Mouse (Mus musculus): ENCODE measurements at regions not wholly inside any gene's neighbourhood (a gene's known extent, or its start where the extent isn't known, plus 50 kb on each side); places are given as distances from the start of the nearest gene placed in this dataset.
"Not testable (repeated sequence)": the region's sequence is repeated elsewhere in the genome, so short reads cannot be mapped to it uniquely, and the experiment has no call there.

- in situ Hi-C loops (cut with MboI) = not testable (repeated sequence)
Measured at GRCm38 (mm10) chr14:53134783-53135182, 639.2 kb upstream of the Olfr1507 start.

GRCm38 (mm10) chr14:53132390-53132789 is 636.8 kb upstream of the Olfr1507 start:
- in situ Hi-C loops (cut with MboI) = not testable (repeated sequence)

- in situ Hi-C loops (cut with MboI) = not testable (repeated sequence)
Measured at GRCm38 (mm10) chr14:53121704-53122103, 626.2 kb upstream of the Olfr1507 start.

GRCm38 (mm10) chr14:53109732-53110131 is 614.2 kb upstream of the Olfr1507 start:
- in situ Hi-C loops (cut with MboI) = not testable (repeated sequence)

GRCm38 (mm10) chr14:53101362-53101761 is 605.8 kb upstream of the Olfr1507 start:
- in situ Hi-C loops (cut with MboI) = not testable (repeated sequence)

DNA sequence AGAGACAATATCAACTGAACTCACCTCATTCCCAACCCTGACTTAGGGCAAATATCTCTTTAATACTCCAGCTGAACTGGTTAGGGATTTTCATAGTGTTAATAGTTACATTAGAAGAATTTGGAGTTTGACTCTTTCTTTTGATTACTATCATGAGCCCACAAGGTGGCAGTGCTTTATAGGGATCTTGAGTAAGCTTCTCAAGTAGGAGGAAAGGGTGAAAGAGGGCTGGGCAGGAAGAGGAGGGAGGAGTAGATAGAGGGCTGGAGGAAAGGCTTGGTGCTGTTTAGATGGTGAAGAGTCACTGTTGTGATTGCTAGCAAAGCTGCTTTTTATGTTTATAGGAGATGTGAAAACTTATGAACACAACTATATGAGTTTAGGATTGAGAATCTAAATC is 595.4 kb upstream of the Olfr1507 start:
- in situ Hi-C loops (cut with MboI) = not testable (repeated sequence)

DNA sequence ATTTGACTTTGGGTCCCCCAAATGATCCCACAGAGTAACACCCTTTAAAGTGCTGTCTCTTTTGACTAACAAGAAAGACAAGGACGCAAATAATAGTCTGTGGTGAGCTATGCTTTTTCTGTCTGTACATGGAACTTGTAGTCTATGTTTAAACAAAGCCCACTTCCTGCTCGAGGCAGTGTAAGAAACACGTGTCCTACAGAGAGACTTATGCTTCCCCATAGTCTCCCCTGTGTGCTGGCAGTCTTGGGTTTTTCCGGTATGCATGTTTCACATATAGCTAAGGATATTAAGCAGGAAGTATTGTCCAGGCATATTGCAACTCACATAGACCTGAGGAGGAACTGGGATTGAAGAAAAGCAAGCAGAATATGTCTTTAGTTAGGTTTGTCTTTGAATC is 586.3 kb upstream of the Olfr1507 start:
- in situ Hi-C loops (cut with MboI) = not testable (repeated sequence)

GRCm38 (mm10) chr14:53081024-53081711 is 585.6 kb upstream of the Olfr1507 start:
- in situ Hi-C loops (cut with MboI) = not testable (repeated sequence)

- in situ Hi-C loops (cut with MboI) = not testable (repeated sequence)
Measured at GRCm38 (mm10) chr14:53080556-53080955, 585.0 kb upstream of the Olfr1507 start.

GRCm38 (mm10) chr14:53075937-53076336 is 580.4 kb upstream of the Olfr1507 start:
- in situ Hi-C loops (cut with MboI) = not testable (repeated sequence)

DNA sequence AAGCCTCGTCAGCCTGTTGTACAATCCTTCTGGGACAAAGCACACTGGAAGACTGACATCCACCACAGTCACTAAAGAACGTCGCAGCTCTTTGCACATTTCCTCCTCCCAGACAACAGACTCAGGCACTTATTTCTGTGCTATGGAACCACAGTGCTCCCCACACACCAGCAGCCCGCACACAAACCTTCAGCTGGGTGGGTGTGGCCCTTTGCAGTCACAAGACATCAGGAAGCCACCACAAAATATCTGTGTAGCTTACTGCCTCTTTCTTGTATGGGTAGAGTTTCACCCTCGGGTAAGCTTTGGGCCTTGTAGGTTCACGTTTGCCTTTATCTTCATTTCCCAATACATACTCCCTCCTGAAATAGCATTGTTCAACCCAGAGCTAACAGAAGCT is 577.6 kb upstream of the Olfr1507 start:
- in situ Hi-C loops (cut with MboI) = not testable (repeated sequence)

DNA sequence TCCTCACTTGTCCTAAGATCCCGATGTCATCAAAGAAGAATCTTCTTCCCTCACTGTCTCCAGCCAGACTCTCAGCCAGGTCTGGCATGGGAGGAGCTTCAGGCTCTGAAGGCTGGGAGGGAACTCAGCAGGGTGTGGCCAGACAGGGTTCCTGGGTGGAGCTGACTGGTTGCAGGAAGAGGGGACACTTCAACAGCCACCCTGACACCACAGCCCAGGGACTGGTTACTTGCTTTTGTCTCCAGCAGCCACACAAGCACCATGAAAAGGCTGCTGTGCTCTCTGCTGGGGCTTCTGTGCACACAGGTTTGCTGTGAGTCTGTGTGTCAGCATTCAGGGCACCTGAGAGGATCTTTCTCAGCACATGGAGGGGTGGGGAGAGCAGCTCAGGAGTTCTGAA is 577.0 kb upstream of the Olfr1507 start:
- in situ Hi-C loops (cut with MboI) = not testable (repeated sequence)

DNA sequence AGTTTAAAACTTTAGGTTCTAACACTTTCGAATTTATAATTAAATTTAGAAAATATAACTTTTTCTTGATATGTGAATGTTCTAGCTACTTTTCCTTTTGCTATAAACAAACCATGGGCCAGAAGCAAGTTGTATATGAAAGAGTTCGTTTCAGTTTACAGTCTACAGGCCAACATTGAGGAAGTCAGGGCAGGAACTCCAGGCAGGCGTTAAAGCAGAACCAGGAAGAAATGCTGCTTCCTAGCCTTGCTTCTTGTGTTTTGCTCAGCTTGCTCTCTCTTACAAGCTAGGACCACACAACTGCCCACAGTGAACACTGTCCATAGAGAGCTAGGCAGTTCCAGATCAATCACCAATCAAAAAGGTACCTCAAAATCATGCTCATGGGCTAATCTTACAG is 558.9 kb upstream of the Olfr1507 start:
- in situ Hi-C loops (cut with MboI) = not testable (repeated sequence)

GRCm38 (mm10) chr14:53053465-53054123 is 558.0 kb upstream of the Olfr1507 start:
- in situ Hi-C loops (cut with MboI) = not testable (repeated sequence)

GRCm38 (mm10) chr14:53047683-53048082 is 552.1 kb upstream of the Olfr1507 start:
- in situ Hi-C loops (cut with MboI) = not testable (repeated sequence)

- in situ Hi-C loops (cut with MboI) = not testable (repeated sequence)
Measured at GRCm38 (mm10) chr14:53046975-53047374, 551.4 kb upstream of the Olfr1507 start.

- in situ Hi-C loops (cut with MboI) = not testable (repeated sequence)
Measured at GRCm38 (mm10) chr14:53045331-53045730, 549.8 kb upstream of the Olfr1507 start.

DNA sequence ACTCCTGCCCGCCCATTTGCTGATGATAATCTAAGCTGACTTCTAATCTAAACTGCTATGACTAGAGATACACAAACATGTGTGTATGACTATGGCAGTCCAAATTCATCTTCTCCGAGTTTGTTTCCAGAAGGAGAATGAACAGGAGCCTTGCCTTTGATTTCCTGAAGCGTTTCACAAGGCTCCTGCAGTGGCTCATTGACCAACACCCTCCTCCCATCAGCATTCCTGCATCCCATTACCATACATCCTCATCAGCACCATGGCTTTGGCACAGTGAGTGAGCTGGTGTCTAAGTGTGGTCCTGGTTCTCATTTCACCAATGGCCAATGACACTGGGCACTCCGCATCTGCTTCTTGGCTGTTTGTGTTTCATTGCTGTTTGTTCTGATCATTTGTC is 548.6 kb upstream of the Olfr1507 start:
- in situ Hi-C loops (cut with MboI) = not testable (repeated sequence)

GRCm38 (mm10) chr14:53042016-53042415 is 546.5 kb upstream of the Olfr1507 start:
- in situ Hi-C loops (cut with MboI) = not testable (repeated sequence)

DNA sequence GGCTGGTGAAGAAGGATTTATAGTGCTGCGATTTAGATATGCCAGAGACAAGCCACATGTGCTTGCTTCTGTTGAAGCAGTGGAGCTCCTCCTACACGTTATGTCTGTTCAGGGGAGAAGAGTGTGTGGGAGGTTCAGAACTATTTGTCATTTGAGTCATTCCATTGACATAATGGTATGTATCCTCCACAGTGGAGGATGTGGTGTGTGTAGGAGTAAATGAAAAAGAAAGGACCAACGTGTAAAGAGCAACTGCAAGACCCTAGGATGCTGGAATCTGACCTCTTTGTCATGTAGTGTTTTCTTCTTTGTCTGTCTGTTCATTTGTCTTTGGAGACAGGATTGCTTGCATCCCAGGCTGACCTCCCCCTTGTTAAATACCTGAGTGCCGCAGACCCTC is 543.9 kb upstream of the Olfr1507 start:
- in situ Hi-C loops (cut with MboI) = not testable (repeated sequence)

DNA sequence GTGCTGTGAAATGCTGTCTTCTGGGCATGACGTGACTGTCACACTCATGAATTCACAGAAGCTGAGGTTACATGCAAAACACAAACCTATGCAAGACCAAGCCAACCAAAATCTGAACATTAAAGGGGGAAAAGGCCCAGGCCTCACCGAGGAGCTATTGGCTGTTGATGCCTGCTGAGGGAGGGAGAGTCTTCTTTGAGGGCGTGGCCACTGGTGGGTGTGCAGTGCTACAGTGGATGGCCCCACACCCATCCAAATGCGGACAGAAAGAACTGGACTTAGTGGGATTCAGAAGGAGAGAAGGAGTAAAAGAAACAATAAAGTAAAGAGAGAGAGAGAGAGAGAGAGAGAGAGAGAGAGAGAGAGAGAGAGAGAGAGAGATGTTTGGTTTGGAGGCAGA is 539.4 kb upstream of the Olfr1507 start:
- in situ Hi-C loops (cut with MboI) = not testable (repeated sequence)

DNA sequence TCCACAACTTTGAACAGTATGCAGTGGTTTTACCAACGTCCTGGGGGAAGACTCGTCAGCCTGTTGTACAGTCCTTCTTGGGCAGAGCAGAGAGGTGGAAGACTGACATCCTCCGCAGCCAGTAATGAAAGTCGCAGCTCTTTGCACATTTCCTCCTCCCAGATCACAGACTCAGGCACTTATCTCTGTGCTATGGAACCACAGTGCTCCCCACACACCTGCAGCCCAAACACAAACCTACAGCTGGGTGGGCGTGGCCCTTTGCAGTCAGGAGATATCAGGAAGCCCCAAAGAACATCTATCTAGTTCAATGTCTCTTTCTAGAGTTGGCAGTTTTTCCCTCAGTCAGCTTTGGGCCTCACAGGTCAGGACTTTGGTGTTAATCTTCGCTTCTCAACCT is 537.7 kb upstream of the Olfr1507 start:
- in situ Hi-C loops (cut with MboI) = not testable (repeated sequence)

GRCm38 (mm10) chr14:53032498-53032897 is 536.9 kb upstream of the Olfr1507 start:
- in situ Hi-C loops (cut with MboI) = not testable (repeated sequence)

All from mature B cell (primary cell).